Mouse (Mus musculus) urinary bladder, adult 2 months (tissue): ENCODE measurements around the gene Slc9c1. TPM values are rescaled to one million over a fixed set of nuclear protein-coding genes. Genes with fewer than 3 reads are reported as not detected.
"Not testable (repeated sequence)": the region's sequence is repeated elsewhere in the genome, so short reads cannot be mapped to it uniquely, and the experiment has no call there.

Source experiments
- DNase-seq: peaks from one replicate; pipeline ENCODE4 v3.0.0; 2022; ENCODE audit warnings: low spot score
- polyA plus RNA-seq: library from polyadenylated mRNA; depleted of rRNA; stranded (reverse); fragments of >200 nt; gene quantifications from 2 replicates; pipeline ENCODE4 v1.2.3, GENCODE M21; 2012; rRNA removed

Gene Slc9c1
- not detected in 2 replicates for polyA plus RNA-seq

GRCm38 (mm10) chr16:45535009-45535408 is at the start of gene Slc9c1:
Gene Slc9c1, plus strand, starts transcription at chr16:45535309.
- no peak for DNase-seq

DNA sequence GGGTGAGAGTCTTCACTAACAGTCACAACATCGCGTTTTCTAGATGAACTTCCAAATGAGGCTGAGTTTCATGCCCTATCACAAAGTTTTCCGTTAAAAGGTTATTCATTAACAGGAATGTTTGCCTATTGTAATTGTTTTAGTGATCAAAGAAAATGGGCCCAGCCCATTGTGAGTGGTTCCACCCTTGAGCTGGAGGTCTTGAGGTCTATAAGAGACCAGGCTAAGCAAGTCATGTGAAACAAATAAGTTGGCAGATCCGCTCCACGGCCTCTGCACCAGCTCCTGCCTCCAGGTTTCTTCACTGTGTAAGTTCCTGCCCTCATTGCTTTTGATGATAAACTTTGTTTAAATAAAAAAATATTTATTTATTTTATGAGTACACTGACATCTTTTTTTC is 42.2 kb upstream of the Slc9c1 start, which contains the start of gene Gm609:
Gene Gm609 (minus strand): TSS at position 43 of the 400 bp plus-strand sequence.
- DNase-seq = no peak

DNA sequence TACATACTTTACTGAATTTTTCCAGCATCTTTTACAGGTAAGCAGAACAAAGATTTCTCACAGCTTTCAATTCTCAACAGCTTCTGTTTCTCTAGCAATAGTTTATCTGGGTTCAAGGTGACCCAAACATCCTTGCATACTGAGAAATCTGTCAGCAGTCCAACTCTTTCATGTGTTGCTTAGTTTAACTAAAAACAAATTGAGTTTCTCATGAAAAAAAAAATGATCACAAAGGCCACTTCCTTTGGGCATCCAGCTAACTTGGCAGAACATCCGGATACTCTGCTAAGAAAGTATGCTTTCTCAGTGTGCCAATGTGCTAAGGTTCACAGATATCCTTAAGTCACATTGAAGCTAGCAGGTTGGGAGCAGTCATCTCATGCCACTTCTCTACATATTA is 39.8 kb upstream of the Slc9c1 start:
- DNase-seq = no peak

DNA sequence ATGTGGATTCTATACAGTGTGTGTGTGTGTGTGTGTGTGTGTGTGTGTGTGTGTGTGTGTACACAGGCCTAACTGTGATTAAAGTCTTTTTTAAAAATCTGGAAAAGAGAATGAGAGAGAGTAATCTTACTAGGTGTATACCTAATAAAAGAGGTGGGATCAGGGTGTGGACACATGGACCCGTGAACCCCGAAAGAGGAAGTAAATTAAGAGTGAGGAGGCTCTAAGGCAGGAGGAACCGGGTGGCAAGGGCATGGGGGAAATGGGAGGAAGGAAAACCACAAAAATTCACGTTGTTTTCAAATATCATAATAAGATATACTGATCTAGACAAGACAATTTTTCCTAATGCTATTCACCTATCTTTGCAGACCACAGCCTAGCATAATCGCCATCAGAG is 9.6 kb upstream of the Slc9c1 start:
- no peak for DNase-seq

- DNase-seq = no peak
These were observed 3.2 kb upstream of the Slc9c1 start, which contains the start of gene Gm17783 for GRCm38 (mm10) chr16:45531950-45532349. Gene Gm17783, minus strand, starts transcription at chr16:45532050.

- DNase-seq = not testable (repeated sequence)
These were observed 3.2 kb downstream of the Slc9c1 start for GRCm38 (mm10) chr16:45538342-45538741.

DNA sequence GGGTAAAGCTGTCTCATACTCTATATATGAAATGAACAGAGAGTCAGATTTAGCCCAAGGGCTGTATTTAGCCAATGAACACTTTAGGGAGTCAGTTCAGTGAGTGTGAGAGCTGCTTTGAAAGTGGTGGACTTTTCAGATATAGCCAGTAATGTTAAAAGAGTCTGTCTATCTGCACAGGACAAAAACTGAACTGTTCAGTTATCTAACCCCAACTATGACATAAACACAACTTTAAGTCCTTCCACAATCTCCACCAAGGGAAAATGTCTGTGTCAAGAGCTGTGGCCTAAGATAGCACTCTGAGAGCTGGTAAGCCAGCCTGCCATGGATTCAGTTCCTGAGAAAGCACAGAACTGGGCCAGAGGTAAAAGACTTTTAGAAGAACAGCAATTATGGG is 7.0 kb downstream of the Slc9c1 start:
- DNase-seq = no peak

DNA sequence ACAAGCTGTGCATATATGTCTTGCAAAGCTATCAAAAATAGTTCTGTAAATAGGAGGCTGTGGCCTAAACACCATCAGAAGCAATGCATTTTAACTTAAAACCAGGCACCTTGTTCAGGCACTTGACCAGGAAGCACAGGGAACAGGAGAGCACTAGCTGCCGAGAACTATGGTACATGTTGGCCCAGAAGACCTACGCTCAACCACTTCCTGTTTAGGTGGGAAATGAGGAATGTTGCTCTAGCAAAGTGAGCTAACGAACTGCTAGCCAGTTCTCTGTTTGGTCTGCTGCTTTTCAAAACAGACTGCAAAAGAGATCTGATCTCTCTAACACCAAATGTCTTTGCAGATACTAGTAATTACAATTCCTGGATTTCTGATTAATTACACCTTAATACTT is 9.2 kb downstream of the Slc9c1 start:
- no peak for DNase-seq

- no peak for DNase-seq
These were observed 12.9 kb downstream of the Slc9c1 start for GRCm38 (mm10) chr16:45547982-45548381.

DNA sequence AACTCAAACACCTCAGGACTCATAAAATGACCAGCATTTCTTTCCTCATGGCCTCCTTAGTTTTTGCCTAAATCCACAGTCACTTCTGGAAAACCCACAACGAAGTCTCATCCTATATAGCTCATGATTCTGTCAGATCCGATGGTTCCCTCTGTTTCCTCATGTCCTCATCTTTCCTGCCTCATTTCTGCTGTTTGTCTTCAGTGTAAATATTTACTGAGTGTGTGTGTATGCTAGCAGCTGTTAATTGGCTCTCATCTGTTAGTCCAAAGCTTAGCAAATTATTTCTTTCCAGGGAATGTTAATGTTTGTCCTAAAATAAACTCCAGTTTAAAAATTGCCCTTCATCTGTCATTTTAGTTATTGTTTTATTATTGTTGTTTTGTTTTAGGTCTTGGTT is 16.5 kb downstream of the Slc9c1 start:
- DNase-seq = no peak

DNA sequence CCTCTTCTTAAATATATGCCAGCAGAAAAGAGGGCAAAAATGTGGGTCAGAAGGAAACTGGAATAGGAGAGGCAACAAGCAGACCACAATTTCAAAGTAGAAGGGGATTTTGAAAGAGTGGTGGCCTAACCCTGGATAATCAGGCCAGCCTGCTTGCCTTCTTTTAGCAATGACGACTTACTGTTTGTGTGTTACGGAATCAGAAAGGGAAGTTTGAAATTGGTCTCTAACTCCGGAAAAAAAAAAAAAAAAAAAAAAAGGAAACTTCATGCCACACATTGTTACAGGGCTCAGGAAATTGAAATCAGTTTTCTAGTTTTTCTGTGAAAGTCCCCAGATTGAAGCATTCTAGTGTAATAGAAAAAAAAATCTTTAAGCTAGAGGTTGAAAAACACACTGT is 26.6 kb downstream of the Slc9c1 start:
- no peak for DNase-seq

DNA sequence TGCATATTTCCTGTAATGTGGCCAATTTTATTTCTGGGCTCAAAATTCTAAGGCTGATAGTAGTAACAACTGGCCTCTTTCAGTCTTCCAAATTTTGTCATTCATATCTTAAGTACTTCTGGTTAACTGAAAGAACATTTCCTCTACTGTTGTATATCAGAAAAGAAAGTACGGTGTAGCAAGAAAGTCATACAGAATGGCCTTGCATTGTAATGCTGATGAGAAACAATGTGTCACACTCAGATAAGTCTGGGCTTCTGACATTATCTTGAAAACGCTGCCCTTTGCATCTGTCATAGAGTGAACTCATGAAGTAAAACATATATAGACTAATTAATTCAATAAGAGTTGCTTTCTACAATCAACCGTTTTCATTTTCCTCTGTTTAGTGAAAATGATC is 37.2 kb downstream of the Slc9c1 start:
- DNase-seq = no peak

DNA sequence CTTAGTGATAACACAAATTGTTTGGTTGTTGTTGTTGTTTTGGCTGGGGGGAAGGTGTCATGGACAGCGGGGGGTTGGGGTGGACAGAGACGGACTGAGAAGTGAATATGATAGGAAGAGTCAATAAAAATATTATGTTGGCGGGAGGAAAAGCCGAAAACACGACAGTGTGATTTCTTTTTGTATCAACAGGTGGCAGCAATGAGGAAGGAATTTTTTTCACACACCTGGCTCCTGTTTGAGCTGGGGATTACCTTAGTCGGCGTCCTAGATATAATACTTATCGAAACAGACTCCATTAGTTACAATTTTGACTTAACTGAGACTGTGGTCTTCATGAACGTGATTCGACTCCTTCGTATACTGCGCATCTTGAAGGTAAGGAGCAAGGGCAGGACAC is 44.8 kb downstream of the Slc9c1 start:
- DNase-seq = no peak

DNA sequence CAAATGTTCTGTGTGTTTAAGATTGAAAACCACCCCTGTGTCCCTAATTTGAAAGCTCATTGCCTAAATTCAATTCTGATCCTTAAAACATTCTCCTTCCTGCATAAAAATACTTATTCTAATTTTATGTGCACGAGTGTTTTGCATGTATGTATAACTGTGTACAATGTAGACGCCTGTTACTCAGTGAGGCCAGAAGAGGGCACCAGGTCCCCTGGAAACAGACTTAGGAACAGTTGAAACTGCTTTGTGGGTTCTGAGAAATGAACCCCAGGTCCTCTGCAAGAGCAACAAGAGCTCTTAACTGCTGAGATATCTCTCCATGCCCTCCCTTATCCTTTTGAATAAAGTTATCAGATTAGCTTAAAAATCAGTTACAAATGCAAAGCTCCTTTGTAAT is 47.4 kb downstream of the Slc9c1 start:
- DNase-seq = no peak

DNA sequence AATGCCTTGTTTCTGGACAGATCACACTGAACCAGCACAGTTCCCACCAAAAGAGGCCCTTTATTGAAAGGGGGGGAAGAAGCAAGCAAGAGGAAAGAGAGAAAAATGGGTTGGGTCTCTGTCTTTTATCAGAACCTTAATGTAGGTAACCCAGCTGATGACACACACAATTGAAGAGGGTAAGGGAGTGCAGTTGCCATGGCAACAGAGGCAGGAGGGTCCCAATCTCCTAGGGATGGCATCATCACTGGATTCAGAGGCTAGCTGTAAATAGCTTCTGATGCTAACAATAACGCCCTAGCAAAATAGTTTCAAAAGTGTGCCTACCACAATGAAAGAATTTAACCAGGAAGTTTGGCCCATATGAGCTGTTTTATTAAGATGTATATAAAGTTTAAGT is 58.5 kb downstream of the Slc9c1 start:
- DNase-seq = no peak

DNA sequence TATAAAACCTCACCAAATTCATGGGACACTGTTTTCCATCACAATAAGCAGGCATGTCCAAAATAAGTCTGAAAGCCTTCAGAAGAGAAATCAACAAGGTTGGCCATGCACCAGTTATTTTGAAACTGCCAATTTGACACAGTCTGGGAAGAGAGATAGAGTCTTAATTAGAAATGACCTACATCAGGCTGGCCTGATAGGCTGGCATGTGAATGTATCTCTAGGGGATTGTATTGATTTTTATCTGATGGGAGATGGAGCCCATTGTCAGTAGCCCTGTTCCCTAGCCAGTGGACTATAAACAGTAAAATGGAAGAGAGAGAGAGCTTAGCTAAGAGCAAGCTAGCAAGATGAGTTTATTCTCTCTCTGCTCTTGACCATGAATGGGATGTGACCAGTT is 60.4 kb downstream of the Slc9c1 start:
- no peak for DNase-seq

GRCm38 (mm10) chr16:45608481-45608954 is 73.4 kb downstream of the Slc9c1 start:
- no peak for DNase-seq

- no peak for DNase-seq
These were observed 74.2 kb downstream of the Slc9c1 start for GRCm38 (mm10) chr16:45609300-45609699.

DNA sequence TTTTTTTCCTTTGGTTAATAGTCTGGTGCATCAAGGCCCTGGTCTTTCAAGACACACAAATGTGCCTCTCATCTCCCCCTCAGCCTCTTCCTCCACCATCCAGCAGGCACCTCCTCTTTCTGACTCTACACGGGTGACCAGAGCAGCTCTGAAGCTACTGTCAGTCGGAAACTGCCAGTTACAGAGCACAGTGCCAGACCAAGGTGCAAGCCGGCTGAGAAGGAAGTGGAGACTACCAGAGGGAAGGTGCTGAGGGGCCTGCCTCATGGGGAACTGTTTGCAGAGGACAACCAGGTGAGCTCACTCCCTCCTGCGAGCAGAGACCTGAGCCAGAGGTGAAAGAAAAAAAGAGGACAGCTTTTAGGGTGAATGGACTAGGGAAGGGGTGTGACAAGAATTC is 75.2 kb downstream of the Slc9c1 start, which contains the start of gene Gcsam:
Gene Gcsam (plus strand): TSS at position 114 of the 400 bp plus-strand sequence.
- no peak for DNase-seq

DNA sequence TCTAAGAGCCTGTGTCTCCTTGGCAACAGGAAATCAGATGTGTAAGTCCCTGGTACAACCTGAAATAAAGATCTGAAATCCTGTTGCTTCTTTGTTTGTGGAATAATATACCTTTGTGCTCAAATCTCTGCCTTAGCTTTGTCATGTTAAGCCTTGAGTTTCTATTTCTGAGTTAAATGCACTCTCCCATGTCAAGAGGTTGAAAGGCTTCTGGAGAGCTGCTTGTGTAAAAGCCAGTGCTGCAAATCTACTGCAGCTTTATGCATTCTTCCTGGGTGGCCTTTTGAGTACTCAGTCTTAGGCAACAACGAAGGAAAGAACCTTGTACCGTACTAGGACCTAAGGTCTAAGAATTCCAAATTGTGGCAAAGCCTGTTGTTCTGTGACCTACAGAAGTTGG is 78.1 kb downstream of the Slc9c1 start:
- DNase-seq = no peak

- no peak for DNase-seq
These were observed 80.8 kb downstream of the Slc9c1 start for GRCm38 (mm10) chr16:45615944-45616343.

DNA sequence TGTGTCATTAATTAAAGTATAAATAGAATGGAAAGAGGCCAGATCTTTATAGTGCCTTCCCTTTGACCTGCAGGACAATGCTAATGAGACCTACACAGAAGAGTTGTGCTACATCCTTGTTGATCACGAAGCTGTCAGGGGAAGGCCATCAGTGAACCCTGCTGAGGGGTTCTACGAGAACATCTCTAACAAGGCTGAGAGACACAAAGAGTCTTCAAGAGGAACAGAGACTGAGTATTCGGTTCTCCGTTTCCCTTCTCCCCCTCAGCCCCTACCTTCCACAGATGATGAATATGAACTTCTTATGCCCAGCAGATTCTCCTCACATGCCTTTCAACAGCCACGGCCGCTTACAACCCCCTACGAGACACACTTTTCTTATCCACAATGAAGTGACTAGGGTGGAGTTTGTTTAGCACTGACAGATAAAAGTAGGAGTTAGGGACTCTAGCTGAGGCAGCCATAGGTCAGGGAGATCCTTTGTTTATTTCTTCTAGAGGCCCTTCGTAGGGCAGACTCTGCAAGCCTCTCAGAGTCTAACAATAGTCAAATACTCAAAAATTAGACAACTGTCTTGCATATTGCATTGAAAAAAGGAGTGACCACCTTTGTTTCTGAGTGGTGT is 84.8 kb downstream of the Slc9c1 start:
- no peak for DNase-seq

DNA sequence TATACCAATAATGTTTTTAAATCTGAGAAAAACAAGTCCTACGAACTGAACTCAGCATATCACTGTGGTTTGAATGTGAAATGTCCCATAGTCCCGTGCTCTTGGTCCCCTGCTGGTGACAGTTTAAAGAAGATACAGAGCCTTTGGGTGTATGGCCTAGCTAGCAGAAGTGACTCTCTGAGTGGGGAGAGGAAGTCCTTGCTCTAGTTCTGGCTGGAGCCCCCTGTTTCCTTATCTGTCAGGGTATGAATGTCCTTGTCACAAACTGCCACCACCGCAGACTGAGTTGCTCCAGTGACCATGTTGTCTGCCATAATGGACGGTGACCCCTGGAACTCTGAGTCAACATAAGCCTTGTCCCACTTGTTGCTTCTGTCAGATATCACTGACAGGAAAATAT is 88.1 kb downstream of the Slc9c1 start:
- DNase-seq = no peak

DNA sequence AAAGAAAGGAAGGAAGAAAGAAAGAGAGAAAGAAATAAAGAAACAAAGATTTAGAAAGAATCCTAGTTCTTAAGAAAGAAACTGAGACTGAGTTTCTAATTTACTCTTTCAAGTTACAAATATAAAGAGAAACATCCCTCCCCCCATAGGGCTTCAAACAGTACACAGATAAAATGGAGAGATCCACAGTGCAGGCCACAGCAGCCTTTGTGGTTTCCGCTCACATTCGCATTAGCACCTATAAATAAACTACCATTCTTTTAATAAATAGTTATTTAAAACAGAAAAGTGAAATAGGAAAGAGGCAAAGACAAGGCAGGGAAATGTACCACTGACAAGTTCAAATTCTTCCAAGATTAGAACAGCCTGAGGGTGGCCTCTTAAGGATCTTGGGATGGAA is 89.7 kb downstream of the Slc9c1 start:
- DNase-seq = no peak
